Mouse (Mus musculus): Measurements from ENCODE around the gene Spata31d1a. TPM values are rescaled to one million over a fixed set of nuclear protein-coding genes. Genes with fewer than 3 reads are reported as not detected.

Gene Spata31d1a
- polyA plus RNA-seq, 1 experiment = 0.08 TPM

DNA sequence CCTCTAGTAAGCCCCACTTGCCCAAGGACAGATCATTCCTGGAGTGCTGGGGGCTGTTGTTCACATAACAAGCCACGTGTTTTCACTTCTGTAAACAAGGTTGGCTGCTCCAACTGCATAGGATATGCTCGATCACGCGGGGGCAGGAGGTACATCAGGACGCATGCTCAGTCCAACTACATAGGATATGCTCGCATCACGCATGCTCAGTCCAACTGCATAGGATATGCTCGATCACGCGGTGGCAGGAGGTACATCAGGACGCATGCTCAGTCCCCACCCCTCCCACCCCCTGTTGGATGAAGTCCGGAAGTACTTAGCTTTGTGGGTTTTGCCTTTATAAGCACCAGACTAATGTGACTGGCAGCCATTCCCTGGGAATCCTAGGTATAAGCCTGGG, 48.2 kb downstream of the Spata31d1a start:
- no peak overlapping the region for H3K27ac ChIP-seq (ENCODE audit: control insufficient read depth, insufficient read depth, low read length)
- peaks cover under 1% of the 10 kb centered on the region for H3K4me1 ChIP-seq (replicated peaks; ENCODE audit: control insufficient read depth, insufficient read depth, low read length)
- H3K4me3 ChIP-seq (ENCODE audit: control insufficient read depth, insufficient read depth, low read length) = no peak overlapping the region
- no peak for DNase-seq
- H3K36me3 ChIP-seq (ENCODE audit: control insufficient read depth, insufficient read depth, low read length) = no peaks in the 10 kb centered on the region
- H3K27me3 ChIP-seq (ENCODE audit: control insufficient read depth, insufficient read depth, low read length) = no peaks in the 10 kb centered on the region
- 97% methylated on average over 12 of the region's 12 CpGs for WGBS
- TF ChIP-seq POLR2A (IDR thresholded peaks at IDR 0.05; ENCODE audit: control insufficient read depth, extremely low read depth, insufficient read depth, low read length, poor library complexity) (no peak), CTCF (IDR thresholded peaks at IDR 0.05; ENCODE audit: borderline replicate concordance, control insufficient read depth, extremely low read depth, insufficient read depth, low read length, poor library complexity) (no peak)

DNA sequence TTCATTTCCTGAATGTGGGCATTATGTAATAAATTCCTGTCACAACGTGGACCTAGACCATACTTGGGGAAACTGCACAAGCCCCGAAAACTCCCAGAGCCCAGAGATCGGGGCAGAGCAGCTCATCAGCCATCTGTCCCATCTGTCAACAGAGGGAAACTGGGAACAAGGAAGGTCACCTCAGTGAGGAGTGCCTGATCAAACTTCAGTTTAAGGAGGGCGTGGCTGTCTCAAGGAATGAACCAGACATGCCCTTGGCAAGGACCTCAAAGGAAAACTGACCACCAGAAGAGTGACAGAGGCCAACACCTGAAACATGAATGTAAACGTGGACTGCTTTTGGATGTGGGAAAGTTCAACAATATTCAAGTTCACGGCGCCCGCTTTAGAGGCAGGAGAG, 48.7 kb downstream of the Spata31d1a start:
- 94% methylated on average over 8 of the region's 8 CpGs for WGBS
- H3K4me1 ChIP-seq (replicated peaks; ENCODE audit: control insufficient read depth, insufficient read depth, low read length) = peaks cover 6% of the 10 kb centered on the region
- no peaks in the 10 kb centered on the region for H3K27me3 ChIP-seq (ENCODE audit: control insufficient read depth, insufficient read depth, low read length)
- H3K36me3 ChIP-seq (ENCODE audit: control insufficient read depth, insufficient read depth, low read length) = no peaks in the 10 kb centered on the region
- TF ChIP-seq POLR2A (IDR thresholded peaks at IDR 0.05; ENCODE audit: control insufficient read depth, extremely low read depth, insufficient read depth, low read length, poor library complexity) = no peak
- no peak for TF ChIP-seq CTCF (IDR thresholded peaks at IDR 0.05; ENCODE audit: borderline replicate concordance, control insufficient read depth, extremely low read depth, insufficient read depth, low read length, poor library complexity)
- no peak for DNase-seq
- no peak overlapping the region for H3K27ac ChIP-seq (ENCODE audit: control insufficient read depth, insufficient read depth, low read length)
- no peak overlapping the region for H3K4me3 ChIP-seq (ENCODE audit: control insufficient read depth, insufficient read depth, low read length)

DNA sequence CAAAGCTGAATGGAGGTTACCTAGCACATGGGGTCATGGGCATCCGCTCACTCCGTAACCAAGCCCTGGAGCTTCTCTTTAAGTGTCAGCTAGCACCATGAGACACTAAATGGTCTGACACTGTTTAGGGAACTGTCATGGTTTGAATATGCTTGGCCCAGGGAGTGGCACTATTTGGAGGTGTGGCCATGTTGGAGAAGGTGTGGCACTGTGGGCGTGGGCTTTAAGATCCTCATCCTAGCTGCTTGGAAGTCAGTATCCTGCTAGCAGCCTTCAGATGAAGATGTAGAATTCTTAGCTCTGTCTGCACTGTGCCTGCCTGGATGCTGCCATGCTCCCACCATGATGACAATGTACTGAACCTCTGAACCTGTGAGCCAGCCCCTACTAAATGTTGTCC, 49.8 kb downstream of the Spata31d1a start:
- H3K4me3 ChIP-seq (ENCODE audit: control insufficient read depth, insufficient read depth, low read length) = no peak overlapping the region
- peaks cover 13% of the 10 kb centered on the region for H3K4me1 ChIP-seq (replicated peaks; ENCODE audit: control insufficient read depth, insufficient read depth, low read length)
- no peak overlapping the region for H3K27ac ChIP-seq (ENCODE audit: control insufficient read depth, insufficient read depth, low read length)
- no peaks in the 10 kb centered on the region for H3K36me3 ChIP-seq (ENCODE audit: control insufficient read depth, insufficient read depth, low read length)
- TF ChIP-seq CTCF (IDR thresholded peaks at IDR 0.05; ENCODE audit: borderline replicate concordance, control insufficient read depth, extremely low read depth, insufficient read depth, low read length, poor library complexity) (no peak), POLR2A (IDR thresholded peaks at IDR 0.05; ENCODE audit: control insufficient read depth, extremely low read depth, insufficient read depth, low read length, poor library complexity) (no peak)
- no peaks in the 10 kb centered on the region for H3K27me3 ChIP-seq (ENCODE audit: control insufficient read depth, insufficient read depth, low read length)
- over 99% methylated on average over 3 of the region's 3 CpGs for WGBS
- DNase-seq = no peak

DNA sequence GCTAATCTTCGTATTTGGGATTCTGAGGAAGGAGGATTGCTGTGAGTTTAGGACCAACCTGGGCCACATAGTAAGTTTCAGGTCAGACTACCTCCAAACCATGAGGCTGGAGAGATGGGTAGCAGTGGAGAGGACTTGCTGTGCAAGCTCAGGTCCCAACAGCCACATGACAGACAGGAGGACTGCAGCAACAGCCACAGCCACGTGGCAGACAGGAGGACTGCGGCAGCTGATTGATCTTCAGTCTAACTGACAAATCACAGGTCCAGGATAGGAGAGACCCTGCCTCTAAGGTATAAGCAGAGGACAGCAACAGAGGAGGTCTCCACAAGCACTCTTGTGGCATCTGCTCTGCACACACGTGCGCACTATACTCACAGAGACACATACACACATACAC, 52.3 kb downstream of the Spata31d1a start:
- no peak overlapping the region for H3K4me3 ChIP-seq (ENCODE audit: control insufficient read depth, insufficient read depth, low read length)
- 85% methylated on average over 5 of the region's 5 CpGs for WGBS
- H3K36me3 ChIP-seq (ENCODE audit: control insufficient read depth, insufficient read depth, low read length) = no peaks in the 10 kb centered on the region
- peaks cover 13% of the 10 kb centered on the region for H3K4me1 ChIP-seq (replicated peaks; ENCODE audit: control insufficient read depth, insufficient read depth, low read length)
- H3K27me3 ChIP-seq (ENCODE audit: control insufficient read depth, insufficient read depth, low read length) = no peaks in the 10 kb centered on the region
- no peak for TF ChIP-seq POLR2A (IDR thresholded peaks at IDR 0.05; ENCODE audit: control insufficient read depth, extremely low read depth, insufficient read depth, low read length, poor library complexity)
- TF ChIP-seq CTCF (IDR thresholded peaks at IDR 0.05; ENCODE audit: borderline replicate concordance, control insufficient read depth, extremely low read depth, insufficient read depth, low read length, poor library complexity) = no peak
- no peak overlapping the region for H3K27ac ChIP-seq (ENCODE audit: control insufficient read depth, insufficient read depth, low read length)
- no peak for DNase-seq

DNA sequence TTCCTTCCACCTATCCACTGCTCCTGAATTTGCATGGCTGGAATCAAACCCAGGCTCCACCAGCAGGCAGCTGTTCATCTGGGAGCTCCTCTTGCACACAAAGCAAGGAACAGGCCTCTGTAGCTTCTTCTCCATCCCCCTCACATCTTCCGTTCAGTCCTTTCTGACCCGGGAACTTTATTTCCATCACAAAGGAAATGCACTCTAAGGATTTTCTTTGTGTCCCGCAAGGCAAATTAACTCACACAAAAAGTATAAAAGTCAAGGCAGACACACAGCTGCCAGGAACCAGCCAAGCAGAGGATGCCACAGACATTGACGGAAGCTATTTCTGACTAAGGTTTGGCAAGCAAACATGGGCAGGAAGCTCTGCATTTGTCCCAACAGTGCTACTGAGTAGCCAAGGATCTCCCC, 53.1 kb downstream of the Spata31d1a start:
- TF ChIP-seq POLR2A (IDR thresholded peaks at IDR 0.05; ENCODE audit: control insufficient read depth, extremely low read depth, insufficient read depth, low read length, poor library complexity) (no peak), CTCF (IDR thresholded peaks at IDR 0.05; ENCODE audit: borderline replicate concordance, control insufficient read depth, extremely low read depth, insufficient read depth, low read length, poor library complexity) (no peak)
- DNase-seq = no peak
- Histone ChIP-seq H3K27me3 (ENCODE audit: control insufficient read depth, insufficient read depth, low read length) (no peaks in the 10 kb centered on the region), H3K36me3 (ENCODE audit: control insufficient read depth, insufficient read depth, low read length) (no peaks in the 10 kb centered on the region), H3K4me1 (replicated peaks; ENCODE audit: control insufficient read depth, insufficient read depth, low read length) (peaks cover 13% of the 10 kb centered on the region), H3K27ac (ENCODE audit: control insufficient read depth, insufficient read depth, low read length) (peak overlapping the region; percentile 20; the same call in 1 of the 2 replicates), H3K4me3 (ENCODE audit: control insufficient read depth, insufficient read depth, low read length) (no peak overlapping the region)
- WGBS = 34% methylated on average over 4 of the region's 4 CpGs

DNA sequence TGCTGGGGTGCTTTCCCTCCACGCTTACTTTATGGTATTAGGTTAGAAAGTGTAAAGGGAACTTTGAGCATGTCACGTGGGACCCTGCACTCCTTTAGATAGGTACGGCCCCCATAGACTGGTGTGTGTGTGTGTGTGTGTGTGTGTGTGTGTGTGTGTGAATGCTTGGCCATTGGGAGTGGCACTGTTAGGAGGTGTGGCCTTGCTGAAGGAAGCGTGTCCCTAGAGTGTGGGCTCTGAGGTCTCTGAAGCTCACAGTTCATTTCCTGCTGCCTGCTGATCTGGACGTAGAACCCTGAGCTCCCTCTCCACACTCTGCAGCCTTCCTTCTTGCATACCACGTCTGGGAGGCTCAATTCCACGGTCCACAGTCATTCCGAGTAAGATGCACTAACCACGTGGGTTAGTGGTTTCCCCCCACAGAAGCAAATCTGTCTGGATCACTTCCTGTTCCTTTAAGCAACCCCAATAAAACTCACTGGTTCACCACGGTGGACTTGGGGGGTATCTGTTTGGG, 53.8 kb downstream of the Spata31d1a start:
- Histone ChIP-seq H3K36me3 (ENCODE audit: control insufficient read depth, insufficient read depth, low read length) (no peaks in the 10 kb centered on the region), H3K4me1 (replicated peaks; ENCODE audit: control insufficient read depth, insufficient read depth, low read length) (peaks cover 13% of the 10 kb centered on the region), H3K27me3 (ENCODE audit: control insufficient read depth, insufficient read depth, low read length) (no peaks in the 10 kb centered on the region), H3K4me3 (ENCODE audit: control insufficient read depth, insufficient read depth, low read length) (no peak overlapping the region), H3K27ac (ENCODE audit: control insufficient read depth, insufficient read depth, low read length) (0 out of 2 replicates have a peak overlapping the region, but pooled peaks have one; percentile 20)
- peak; percentile 8 for DNase-seq
- TF ChIP-seq POLR2A (IDR thresholded peaks at IDR 0.05; ENCODE audit: control insufficient read depth, extremely low read depth, insufficient read depth, low read length, poor library complexity) = no peak
- no peak for TF ChIP-seq CTCF (IDR thresholded peaks at IDR 0.05; ENCODE audit: borderline replicate concordance, control insufficient read depth, extremely low read depth, insufficient read depth, low read length, poor library complexity)
- 13% methylated on average over 10 of the region's 10 CpGs for WGBS
